Mouse (Mus musculus) liver, embryonic 13.5 days (tissue): ENCODE data around the gene Nr6a1. TPM values are rescaled to one million over a fixed set of nuclear protein-coding genes. Genes with fewer than 3 reads are reported as not detected.

Source experiments
- ATAC-seq: fragments of 200-750 bp; cut with Nextera tagmentation; 2 replicates; pipeline ENCODE4 v1.8.0; 2017; ENCODE audit warnings: low read depth, mild to moderate bottlenecking, moderate number of reproducible peaks, moderate library complexity
- DNase-seq: peaks from one replicate; pipeline ENCODE4 v3.0.0; 2022
- H3K27ac ChIP-seq: fragments of 300-500 bp; sonication (generic); 2 replicates; pipeline ENCODE4 v1.5.1; 2015; ENCODE audit warnings: moderate library complexity, mild to moderate bottlenecking, inconsistent platforms
- H3K27me3 ChIP-seq: fragments of 300-500 bp; sonication (generic); 2 replicates; pipeline ENCODE4 v1.6.1; 2015; ENCODE audit warnings: mild to moderate bottlenecking, inconsistent platforms
- H3K36me3 ChIP-seq: fragments of 300-500 bp; sonication (generic); 2 replicates; pipeline ENCODE4 v1.6.1; 2015; ENCODE audit warnings: mild to moderate bottlenecking, inconsistent platforms
- H3K4me1 ChIP-seq: fragments of 300-500 bp; sonication (generic); replicated peaks from 2 replicates; pipeline ENCODE4 v1.6.1; 2015; ENCODE audit warnings: inconsistent platforms
- H3K4me2 ChIP-seq: fragments of 300-500 bp; sonication (generic); 2 replicates; pipeline ENCODE4 v1.6.1; 2015; ENCODE audit warnings: inconsistent platforms, mild to moderate bottlenecking, moderate library complexity
- H3K4me3 ChIP-seq: fragments of 300-500 bp; sonication (generic); replicated peaks from 2 replicates; pipeline ENCODE4 v1.5.1; 2015; ENCODE audit warnings: mild to moderate bottlenecking, inconsistent platforms
- H3K9ac ChIP-seq: fragments of 300-500 bp; sonication (generic); 2 replicates; pipeline ENCODE4 v1.6.1; 2015; ENCODE audit warnings: mild to moderate bottlenecking, inconsistent platforms
- H3K9me3 ChIP-seq: fragments of 300-500 bp; sonication (generic); replicated peaks from 2 replicates; pipeline ENCODE4 v1.6.1; 2016; ENCODE audit warnings: inconsistent platforms
- WGBS: fragments of 180-500 bp; shearing (Covaris S2); methylation state at CpG from one replicate; pipeline ENCODE4 v1.1.7; 2015; ENCODE audit not compliant: insufficient replicate concordance; 5-methylcytosine and 5-hydroxymethylcytosine counted together
- polyA plus RNA-seq: library from polyadenylated mRNA; unstranded; fragments of >200 nt; fragmentation: Nextera tagmentation; extraction: Ambion mirVana; gene quantifications from 2 replicates; pipeline ENCODE4 v1.2.1, GENCODE M21; 2015

The Nr6a1 gene
- polyA plus RNA-seq, 1 experiment from 2014 or later: 0.83 TPM

DNA sequence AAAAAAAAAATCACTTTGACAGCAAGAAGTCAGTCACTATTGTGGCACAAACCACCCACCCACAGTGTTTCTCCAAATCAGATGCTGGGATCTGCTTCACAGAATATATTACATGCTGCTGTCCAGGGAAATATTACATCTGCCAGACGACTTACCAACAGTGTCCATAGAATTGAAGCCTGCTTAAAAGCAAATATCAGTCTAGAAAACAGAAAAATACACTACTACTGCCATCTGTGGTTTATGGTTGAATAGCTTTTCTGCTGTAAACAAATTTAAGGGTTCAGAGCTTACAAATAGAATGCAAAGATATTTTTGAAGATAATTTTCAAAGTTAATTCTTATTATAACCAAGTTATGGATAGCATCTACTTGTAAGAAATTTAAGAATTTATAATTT, 6.1 kb downstream of the Nr6a1 start:
- Histone ChIP-seq H3K9me3 (no peaks in the 10 kb centered on the region), H3K27ac (no peak overlapping the region), H3K4me2 (no peak overlapping the region), H3K9ac (no peak overlapping the region), H3K36me3 (no peaks in the 10 kb centered on the region), H3K27me3 (peaks cover 31% of the 10 kb centered on the region), H3K4me3 (no peak overlapping the region), H3K4me1 (peaks cover 12% of the 10 kb centered on the region)
- 26% methylated on average over 1 of the region's 1 CpGs for WGBS
- DNase-seq (no peak), ATAC-seq (no peak)

DNA sequence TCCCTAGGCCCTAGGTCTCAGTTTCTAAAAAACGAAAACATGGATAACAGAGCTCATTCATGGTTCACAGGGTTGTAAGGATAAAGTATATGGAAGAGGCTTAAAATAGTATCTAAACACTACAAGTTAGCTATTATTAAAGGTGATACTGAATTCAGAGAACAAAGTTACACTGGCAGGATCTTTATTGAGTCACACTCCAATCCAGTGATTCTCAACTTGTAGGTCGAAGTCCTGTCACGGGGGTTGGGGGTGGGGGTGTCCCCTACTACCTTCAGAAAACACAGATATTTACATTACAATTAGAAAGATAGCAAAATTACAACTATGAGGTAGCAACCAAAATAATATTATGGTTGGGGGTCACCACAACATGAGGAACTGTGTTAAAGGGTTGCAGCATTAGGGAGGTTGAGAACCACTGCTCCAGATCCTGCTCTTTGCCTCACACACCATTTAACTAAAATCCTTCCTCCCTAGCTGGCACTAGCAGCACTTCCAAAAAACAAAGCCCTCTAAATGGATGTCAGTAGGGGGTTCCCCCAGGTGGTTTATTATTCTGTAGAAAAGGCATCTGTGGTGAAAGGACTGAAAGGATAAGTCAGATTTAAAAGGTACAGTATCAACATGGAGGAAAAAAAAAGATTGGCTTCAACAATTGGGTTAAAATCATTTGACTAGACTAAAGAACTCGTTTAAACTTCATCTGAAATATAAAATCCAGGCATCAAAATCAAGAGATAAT, 10.4 kb downstream of the Nr6a1 start:
- 56% methylated on average over 4 of the region's 4 CpGs for WGBS
- ATAC-seq (no peak), DNase-seq (no peak)
- H3K9me3 ChIP-seq: no peaks in the 10 kb centered on the region
- no peak overlapping the region for H3K4me3 ChIP-seq
- H3K4me2 ChIP-seq: no peak overlapping the region
- no peak overlapping the region for H3K27ac ChIP-seq
- no peak overlapping the region for H3K9ac ChIP-seq
- H3K27me3 ChIP-seq: no peaks in the 10 kb centered on the region; the same call in 1 of the 2 replicates
- no peaks in the 10 kb centered on the region for H3K36me3 ChIP-seq
- 0 out of 2 replicates have a peak, but pooled peaks cover 4% of the 10 kb centered on the region for H3K4me1 ChIP-seq

DNA sequence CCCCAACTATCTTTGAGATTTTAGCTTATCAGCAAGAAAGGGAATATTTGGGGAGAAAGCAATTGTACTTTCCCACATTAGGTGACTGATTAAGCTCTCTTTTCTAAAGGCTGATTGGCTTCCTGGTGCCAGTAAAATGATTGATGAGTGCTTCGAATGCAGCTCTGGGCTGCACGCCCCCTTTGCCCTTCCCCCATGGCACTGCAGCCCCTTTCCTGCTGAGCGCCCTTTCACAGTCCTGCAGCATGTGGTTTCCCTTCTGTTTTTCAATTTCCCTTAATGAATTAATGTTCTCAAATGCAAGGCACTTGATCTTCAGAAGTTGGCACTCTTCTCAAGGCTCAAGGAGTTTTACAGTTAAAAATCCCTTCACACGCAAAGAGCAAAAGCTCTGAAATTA, 12.5 kb downstream of the Nr6a1 start:
- Histone ChIP-seq H3K27me3 (no peaks in the 10 kb centered on the region), H3K9me3 (no peaks in the 10 kb centered on the region), H3K4me2 (no peak overlapping the region), H3K27ac (no peak overlapping the region), H3K36me3 (no peaks in the 10 kb centered on the region), H3K9ac (no peak overlapping the region), H3K4me1 (0 out of 2 replicates have a peak, but pooled peaks cover 4% of the 10 kb centered on the region), H3K4me3 (no peak overlapping the region)
- WGBS: 32% methylated on average over 4 of the region's 4 CpGs
- ATAC-seq: no peak
- DNase-seq: no peak

DNA sequence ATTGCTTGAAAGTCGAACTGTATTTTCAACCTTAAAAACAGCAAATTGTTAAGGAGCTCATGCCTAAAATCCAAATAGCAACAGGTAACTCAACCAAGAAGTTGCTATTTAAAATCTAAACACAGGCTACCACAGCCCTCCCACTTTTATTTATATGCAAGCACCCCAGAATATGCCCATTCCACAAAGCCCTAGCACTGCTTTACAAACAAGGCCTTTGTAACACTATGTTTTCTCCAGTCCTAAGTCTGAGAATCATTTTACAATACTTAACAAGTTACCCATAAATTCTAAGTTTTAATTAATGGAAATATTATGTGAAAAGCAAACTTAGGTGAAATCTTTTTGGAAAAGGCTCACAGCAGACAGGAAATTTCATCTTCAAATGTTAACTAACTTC, 13.0 kb downstream of the Nr6a1 start:
- Histone ChIP-seq H3K4me3 (no peak overlapping the region), H3K9ac (no peak overlapping the region), H3K36me3 (no peaks in the 10 kb centered on the region), H3K4me1 (0 out of 2 replicates have a peak, but pooled peaks cover 4% of the 10 kb centered on the region), H3K27ac (no peak overlapping the region), H3K4me2 (no peak overlapping the region), H3K27me3 (no peaks in the 10 kb centered on the region), H3K9me3 (no peaks in the 10 kb centered on the region)
- no peak for DNase-seq
- ATAC-seq: no peak
- 60% methylated on average over 1 of the region's 1 CpGs for WGBS

DNA sequence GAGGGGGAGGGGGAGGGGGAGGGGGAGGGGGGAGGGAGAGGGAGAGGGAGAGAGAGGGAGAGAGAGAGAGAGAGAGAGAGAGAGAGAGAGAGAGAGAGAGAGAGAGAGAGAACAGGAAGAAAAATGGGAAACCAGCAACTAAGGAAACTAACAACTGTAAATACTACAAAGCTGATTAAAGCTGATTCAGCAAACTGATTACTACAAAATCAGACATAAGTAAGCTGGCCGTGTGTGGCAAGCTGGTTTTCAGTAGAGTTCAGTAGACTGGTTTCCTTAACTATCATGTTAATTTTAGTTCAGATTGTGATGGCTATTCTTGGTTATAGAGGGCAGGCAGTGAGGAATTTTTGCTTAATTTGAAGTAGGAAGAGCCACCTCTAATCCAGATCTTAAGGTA, 18.9 kb downstream of the Nr6a1 start:
- WGBS: 34% methylated on average over 1 of the region's 1 CpGs
- no peak overlapping the region for H3K27ac ChIP-seq
- no peaks in the 10 kb centered on the region for H3K9me3 ChIP-seq
- no peak overlapping the region for H3K4me3 ChIP-seq
- no peaks in the 10 kb centered on the region for H3K27me3 ChIP-seq
- no peaks in the 10 kb centered on the region for H3K4me1 ChIP-seq
- DNase-seq (no peak), ATAC-seq (no peak)
- H3K9ac ChIP-seq: no peak overlapping the region
- no peaks in the 10 kb centered on the region for H3K36me3 ChIP-seq
- H3K4me2 ChIP-seq: no peak overlapping the region

DNA sequence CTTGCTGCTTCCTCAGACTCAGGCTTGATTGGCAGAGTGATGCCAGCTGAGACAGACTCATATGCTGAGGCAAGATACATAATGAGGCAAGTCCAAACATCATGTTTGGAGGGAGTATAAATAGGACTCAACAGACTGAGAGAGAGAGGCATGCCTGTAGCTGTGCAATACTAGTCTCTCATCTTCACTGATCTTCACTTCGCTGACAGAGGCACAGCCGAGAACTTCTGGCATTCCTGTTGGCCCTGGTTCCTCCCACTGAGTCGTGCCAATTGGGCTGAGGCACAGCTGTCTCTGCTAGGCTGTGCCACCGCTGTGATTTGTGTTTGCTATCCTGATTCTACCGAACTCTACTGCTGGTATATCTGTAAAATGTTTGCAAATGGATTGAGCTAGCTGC, 21.4 kb downstream of the Nr6a1 start:
- Histone ChIP-seq H3K27ac (no peak overlapping the region), H3K27me3 (no peaks in the 10 kb centered on the region), H3K9me3 (no peaks in the 10 kb centered on the region), H3K4me1 (0 out of 2 replicates have a peak, but pooled peaks cover 6% of the 10 kb centered on the region), H3K4me3 (no peak overlapping the region), H3K36me3 (no peaks in the 10 kb centered on the region), H3K4me2 (no peak overlapping the region), H3K9ac (no peak overlapping the region)
- 62% methylated on average over 5 of the region's 5 CpGs for whole genome bisulfite sequencing
- DNase-seq (no peak), ATAC-seq (no peak)

DNA sequence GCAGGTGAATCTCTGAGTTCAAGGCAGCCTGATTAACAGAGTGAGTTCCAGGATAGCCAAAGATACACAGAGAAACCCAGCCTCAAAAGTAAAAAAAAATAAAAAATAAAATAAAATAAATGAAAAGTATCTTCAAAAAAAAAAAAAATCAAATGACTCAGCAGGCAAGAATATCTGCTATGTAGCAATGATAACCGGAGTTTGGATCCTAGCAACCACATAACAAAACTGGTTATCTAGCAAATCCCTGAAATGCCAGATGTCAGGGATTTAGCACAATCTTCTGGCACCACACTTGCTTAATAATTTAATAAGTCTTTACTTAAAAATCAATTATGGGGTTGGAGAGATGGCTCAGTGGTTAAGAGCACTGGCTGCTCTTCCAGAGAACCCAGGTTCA, 23.2 kb downstream of the Nr6a1 start:
- WGBS: 48% methylated on average over 1 of the region's 1 CpGs
- Histone ChIP-seq H3K4me1 (0 out of 2 replicates have a peak, but pooled peaks cover 6% of the 10 kb centered on the region), H3K27me3 (no peaks in the 10 kb centered on the region), H3K9me3 (no peaks in the 10 kb centered on the region), H3K9ac (no peak overlapping the region), H3K4me3 (no peak overlapping the region), H3K36me3 (no peaks in the 10 kb centered on the region), H3K4me2 (no peak overlapping the region), H3K27ac (no peak overlapping the region)
- DNase-seq (no peak), ATAC-seq (no peak)

DNA sequence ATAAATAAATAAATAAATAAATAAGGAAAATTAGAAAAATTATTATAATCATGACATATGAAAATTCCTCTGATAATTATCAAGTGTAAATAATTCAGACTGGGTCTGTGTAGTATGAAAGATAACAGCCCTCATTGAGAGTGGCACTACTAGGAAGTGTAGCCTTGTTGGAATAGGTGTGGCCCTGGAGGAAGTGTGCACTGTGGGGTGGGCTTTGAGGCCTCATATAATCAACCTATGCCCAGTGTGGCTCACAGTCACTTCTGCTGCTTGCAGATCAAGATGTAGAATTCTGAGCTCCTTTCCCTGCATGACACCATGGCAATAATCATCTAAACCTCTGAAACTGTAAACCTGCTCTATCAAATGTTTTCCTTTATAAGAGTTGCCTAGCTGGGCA, 24.6 kb downstream of the Nr6a1 start:
- H3K27me3 ChIP-seq: no peaks in the 10 kb centered on the region
- H3K36me3 ChIP-seq: no peaks in the 10 kb centered on the region
- H3K27ac ChIP-seq: no peak overlapping the region
- 0 out of 2 replicates have a peak, but pooled peaks cover 6% of the 10 kb centered on the region for H3K4me1 ChIP-seq
- no peak overlapping the region for H3K4me2 ChIP-seq
- DNase-seq (no peak), ATAC-seq (0 out of 2 replicates have a peak, but pooled peaks have one; percentile 63)
- no peak overlapping the region for H3K4me3 ChIP-seq
- no peaks in the 10 kb centered on the region for H3K9me3 ChIP-seq
- no peak overlapping the region for H3K9ac ChIP-seq

DNA sequence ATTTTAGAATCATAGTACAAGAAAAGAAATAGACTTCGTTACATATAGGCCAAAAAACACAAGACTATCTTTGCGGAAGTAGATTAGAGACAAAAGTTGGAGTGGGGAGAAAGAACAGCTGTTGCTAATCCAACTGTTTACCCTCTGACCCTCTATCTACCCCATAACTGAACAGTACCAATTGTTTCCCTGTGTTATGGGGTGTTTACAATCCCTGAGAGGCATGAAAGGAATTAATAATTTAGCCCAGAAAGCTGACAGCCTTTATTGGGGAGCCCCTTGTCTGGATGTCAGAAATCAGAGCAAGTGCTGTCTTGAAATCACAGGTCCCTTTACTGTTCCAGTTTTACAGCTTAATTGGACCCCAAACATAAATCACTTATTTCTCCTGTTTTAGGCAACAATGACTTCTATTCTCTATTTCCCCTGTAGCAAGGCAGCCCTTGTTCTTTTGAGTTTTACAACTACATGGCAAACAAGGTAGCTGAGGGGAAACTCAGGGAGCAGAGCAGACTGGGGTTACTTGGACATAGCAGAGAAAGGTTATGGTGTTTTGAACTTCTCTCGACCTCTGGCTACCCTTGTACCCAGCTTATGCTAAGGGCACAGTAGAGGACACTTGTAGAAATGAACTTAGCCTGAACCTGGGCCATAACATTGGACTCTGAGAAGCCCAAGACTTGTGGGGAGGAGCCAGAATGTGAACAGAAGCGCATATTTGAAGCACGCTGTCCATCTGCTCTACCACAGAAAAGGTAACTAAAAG, 46.4 kb downstream of the Nr6a1 start:
- WGBS: 63% methylated on average over 5 of the region's 5 CpGs
- no peaks in the 10 kb centered on the region for H3K27me3 ChIP-seq
- ATAC-seq: no peak
- no peaks in the 10 kb centered on the region for H3K9me3 ChIP-seq
- no peak overlapping the region for H3K9ac ChIP-seq
- H3K4me2 ChIP-seq: no peak overlapping the region
- no peak overlapping the region for H3K4me3 ChIP-seq
- H3K4me1 ChIP-seq: no peaks in the 10 kb centered on the region
- no peak for DNase-seq
- H3K27ac ChIP-seq: no peak overlapping the region
- H3K36me3 ChIP-seq: no peaks in the 10 kb centered on the region; the same call in 1 of the 2 replicates

DNA sequence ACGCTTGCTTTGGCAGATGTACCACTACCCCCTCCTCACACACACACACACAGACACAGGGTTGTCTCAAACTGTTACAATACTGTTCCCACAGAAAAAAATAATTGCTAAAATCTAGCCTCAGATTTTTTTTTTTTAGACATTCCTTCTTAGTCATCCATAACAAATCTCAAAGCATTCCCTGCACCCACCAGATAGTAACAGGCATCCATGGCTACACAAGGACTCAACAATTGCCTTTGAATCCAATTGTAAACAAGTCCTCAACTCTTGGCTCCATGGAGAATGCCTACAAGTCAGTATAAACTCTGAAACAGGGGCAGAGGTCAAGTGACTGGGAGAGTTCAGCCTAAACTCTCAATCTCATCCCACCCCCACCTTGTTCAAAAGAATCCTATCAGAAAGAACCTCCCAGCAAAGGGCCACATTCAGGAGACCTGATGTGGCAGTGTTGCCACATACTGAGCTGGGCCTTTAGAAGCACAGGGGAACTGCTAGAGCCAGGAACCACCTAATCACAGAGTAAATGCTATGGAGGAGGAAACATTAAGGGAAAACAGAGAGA, 52.9 kb downstream of the Nr6a1 start:
- no peaks in the 10 kb centered on the region for H3K9me3 ChIP-seq
- no peak overlapping the region for H3K9ac ChIP-seq
- H3K27ac ChIP-seq: no peak overlapping the region
- no peak overlapping the region for H3K4me3 ChIP-seq
- DNase-seq: no peak
- H3K4me2 ChIP-seq: no peak overlapping the region
- no peaks in the 10 kb centered on the region for H3K4me1 ChIP-seq
- no peaks in the 10 kb centered on the region for H3K36me3 ChIP-seq
- no peaks in the 10 kb centered on the region for H3K27me3 ChIP-seq
- peak; percentile 55 for ATAC-seq
- WGBS: 58% methylated on average over 1 of the region's 1 CpGs

DNA sequence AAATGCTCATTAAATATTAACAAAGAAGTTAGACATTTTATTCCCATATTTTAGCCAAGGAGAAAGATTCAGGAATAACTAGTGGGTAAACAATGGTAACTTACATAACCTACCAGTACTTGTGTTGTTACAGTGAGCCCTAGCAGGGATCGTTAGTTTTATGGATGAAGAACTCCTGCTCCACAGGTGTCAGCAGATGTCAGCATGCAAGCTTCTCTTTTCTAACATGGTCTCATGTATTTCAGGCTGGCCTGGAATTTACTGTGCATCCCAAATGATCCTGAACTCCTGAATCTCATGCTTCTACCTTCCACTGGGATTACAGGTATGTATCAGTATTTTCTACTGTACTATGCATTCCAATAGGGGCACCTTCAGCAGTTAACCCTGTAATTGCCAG, 54.8 kb downstream of the Nr6a1 start:
- Histone ChIP-seq H3K9me3 (no peaks in the 10 kb centered on the region), H3K4me1 (no peaks in the 10 kb centered on the region), H3K4me2 (no peak overlapping the region), H3K4me3 (no peak overlapping the region), H3K36me3 (no peaks in the 10 kb centered on the region), H3K9ac (no peak overlapping the region), H3K27ac (no peak overlapping the region), H3K27me3 (no peaks in the 10 kb centered on the region)
- ATAC-seq (no peak), DNase-seq (no peak)
- 54% methylated on average over 1 of the region's 1 CpGs for WGBS
